Mouse (Mus musculus) liver, postnatal 0 days (tissue): ENCODE measurements around the gene 1810013L24Rik. TPM values are rescaled to one million over a fixed set of nuclear protein-coding genes. Genes with fewer than 3 reads are reported as not detected.
"Not testable (repeated sequence)": the region's sequence is repeated elsewhere in the genome, so short reads cannot be mapped to it uniquely, and the experiment has no call there.

Source experiments
- ATAC-seq: fragments of 200-750 bp; cut with Nextera tagmentation; 2 replicates; pipeline ENCODE4 v1.8.0; 2017; ENCODE audit warnings: mild to moderate bottlenecking, moderate library complexity
- DNase-seq: peaks from one replicate; pipeline ENCODE4 v3.0.0-alpha.2; 2016
- H3K27ac ChIP-seq: fragments of 300-500 bp; sonication (generic); 2 replicates; pipeline ENCODE4 v1.5.1; 2014; ENCODE audit warnings: antibody characterized with exemption, moderate library complexity, mild to moderate bottlenecking, low read depth
- H3K27me3 ChIP-seq: fragments of 300-500 bp; sonication (generic); 2 replicates; pipeline ENCODE4 v1.6.1; 2014; ENCODE audit warnings: low read length, control low read depth, mixed read lengths; ENCODE audit not compliant: insufficient read depth
- H3K36me3 ChIP-seq: fragments of 300-500 bp; sonication (generic); replicated peaks from 2 replicates; pipeline ENCODE4 v1.6.1; 2014; ENCODE audit warnings: mild to moderate bottlenecking, control low read depth, low read length, moderate library complexity, mixed read lengths; ENCODE audit not compliant: insufficient read depth
- H3K4me1 ChIP-seq: fragments of 300-500 bp; sonication (generic); 2 replicates; pipeline ENCODE4 v1.6.1; 2014; ENCODE audit warnings: antibody characterized with exemption, mild to moderate bottlenecking, control low read depth; ENCODE audit not compliant: insufficient read depth
- H3K4me2 ChIP-seq: fragments of 300-500 bp; sonication (generic); 2 replicates; pipeline ENCODE4 v1.6.1; 2014; ENCODE audit warnings: low read depth, mild to moderate bottlenecking, low read length, moderate library complexity, mixed read lengths
- H3K4me3 ChIP-seq: fragments of 300-500 bp; sonication (generic); 2 replicates; pipeline ENCODE4 v1.5.1; 2014; ENCODE audit warnings: low read depth, low read length
- H3K9ac ChIP-seq: fragments of 300-500 bp; sonication (generic); replicated peaks from 2 replicates; pipeline ENCODE4 v1.6.1; 2014; ENCODE audit warnings: mild to moderate bottlenecking, moderate library complexity
- H3K9me3 ChIP-seq: fragments of 300-500 bp; sonication (generic); 2 replicates; pipeline ENCODE4 v1.6.1; 2016; ENCODE audit warnings: mild to moderate bottlenecking, control low read depth, low read length, mixed read lengths
- CTCF ChIP-seq: sonication (generic); IDR thresholded peaks from 2 replicates; pipeline ENCODE4 v1.5.1; 2016; ENCODE audit warnings: antibody characterized with exemption, low read depth
- EP300 ChIP-seq: IDR thresholded peaks from 2 replicates; pipeline ENCODE4 v1.6.1; 2016; ENCODE audit warnings: antibody characterized with exemption, low read depth, mild to moderate bottlenecking
- WGBS: fragments of 180-500 bp; shearing (Covaris S2); extraction: QIAGEN DNeasy Blood & Tissue Kit; methylation state at CpG from one replicate; pipeline ENCODE4 v1.1.7; 2014; ENCODE audit not compliant: insufficient replicate concordance; 5-methylcytosine and 5-hydroxymethylcytosine counted together
- polyA plus RNA-seq: library from polyadenylated mRNA; unstranded; fragments of >200 nt; fragmentation: Nextera tagmentation; extraction: Ambion mirVana; gene quantifications from 2 replicates; pipeline ENCODE4 v1.2.1, GENCODE M21; 2015

1810013L24Rik gene
- polyA plus RNA-seq, 1 experiment from 2014 or later: 7.1 TPM

DNA sequence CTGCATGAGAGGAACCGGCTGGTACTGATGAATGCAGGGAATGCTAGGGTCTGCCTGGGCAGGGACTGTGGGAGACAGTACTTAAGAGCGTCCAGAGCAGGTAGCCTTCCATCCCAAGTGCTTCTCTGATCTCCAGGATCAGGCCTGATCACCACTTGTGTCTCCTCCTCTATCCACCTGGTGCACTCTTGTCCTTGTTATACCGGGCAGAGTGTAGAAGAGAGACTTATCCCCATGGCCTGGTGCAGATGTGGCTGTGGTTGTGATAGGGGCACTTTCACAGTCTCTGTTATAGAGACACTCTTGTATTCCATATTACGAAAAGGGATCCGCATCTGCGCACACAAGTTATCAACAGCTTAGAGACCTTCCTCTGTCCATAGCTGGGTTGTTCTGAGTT lies 41.5 kb downstream of the 1810013L24Rik start:
- H3K4me3 ChIP-seq: no peak overlapping the region
- WGBS: 80% methylated on average over 6 of the region's 6 CpGs
- DNase-seq (no peak), ATAC-seq (no peak)
- H3K27me3 ChIP-seq: no peaks in the 10 kb centered on the region
- no peak for TF ChIP-seq EP300
- TF ChIP-seq CTCF: no peak
- H3K4me2 ChIP-seq: no peak overlapping the region
- H3K4me1 ChIP-seq: no peaks in the 10 kb centered on the region
- no peaks in the 10 kb centered on the region for H3K9me3 ChIP-seq
- H3K36me3 ChIP-seq: no peaks in the 10 kb centered on the region
- no peak overlapping the region for H3K27ac ChIP-seq
- no peak overlapping the region for H3K9ac ChIP-seq

DNA sequence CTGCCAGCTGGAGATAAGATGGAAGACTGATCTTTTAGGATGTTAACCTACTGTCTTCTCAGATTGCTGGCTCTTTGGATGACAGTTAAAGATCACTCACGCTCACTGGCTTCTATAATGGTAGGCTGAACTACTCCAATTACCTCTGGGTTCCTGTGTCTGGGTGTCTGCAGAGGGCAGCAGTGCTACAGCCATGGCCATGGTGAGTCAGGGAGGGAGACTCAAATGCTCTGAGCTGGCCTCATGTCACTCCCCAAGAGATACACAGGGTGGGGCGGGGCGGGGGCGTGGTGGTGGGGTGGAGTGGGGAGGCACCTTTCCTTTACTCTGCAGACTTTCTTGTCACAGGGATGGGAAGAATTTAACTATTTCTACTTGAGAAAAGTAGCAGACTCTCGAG lies 42.1 kb downstream of the 1810013L24Rik start:
- Histone ChIP-seq H3K27me3 (no peaks in the 10 kb centered on the region), H3K9ac (no peak overlapping the region), H3K4me1 (no peaks in the 10 kb centered on the region), H3K4me2 (no peak overlapping the region), H3K9me3 (no peaks in the 10 kb centered on the region), H3K27ac (no peak overlapping the region), H3K4me3 (no peak overlapping the region), H3K36me3 (no peaks in the 10 kb centered on the region)
- no peak for ATAC-seq
- 40% methylated on average over 5 of the region's 5 CpGs for WGBS
- DNase-seq: no peak
- TF ChIP-seq CTCF (peak; percentile 30), EP300 (no peak)

DNA sequence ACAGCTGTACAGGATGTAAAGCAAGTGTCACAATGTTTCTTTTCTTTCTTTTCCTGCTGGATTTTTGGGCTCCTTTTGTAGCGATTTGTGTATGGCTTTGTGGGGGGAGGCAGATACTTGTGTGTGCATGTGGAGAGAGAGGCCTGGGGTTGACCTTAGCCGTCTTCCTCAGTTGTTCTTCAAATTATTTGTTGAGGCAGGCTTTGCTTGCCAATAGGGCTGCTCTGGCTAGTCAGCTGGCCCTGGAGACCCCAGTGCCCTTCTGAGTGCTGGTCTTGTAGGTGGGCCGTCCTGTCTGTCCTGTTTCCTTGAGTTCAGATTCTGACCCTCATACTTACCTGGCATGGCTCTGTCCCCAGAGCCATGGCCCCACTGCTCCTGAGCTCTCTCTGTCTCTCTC lies 42.6 kb downstream of the 1810013L24Rik start:
- H3K4me2 ChIP-seq: no peak overlapping the region
- H3K27me3 ChIP-seq: no peaks in the 10 kb centered on the region

DNA sequence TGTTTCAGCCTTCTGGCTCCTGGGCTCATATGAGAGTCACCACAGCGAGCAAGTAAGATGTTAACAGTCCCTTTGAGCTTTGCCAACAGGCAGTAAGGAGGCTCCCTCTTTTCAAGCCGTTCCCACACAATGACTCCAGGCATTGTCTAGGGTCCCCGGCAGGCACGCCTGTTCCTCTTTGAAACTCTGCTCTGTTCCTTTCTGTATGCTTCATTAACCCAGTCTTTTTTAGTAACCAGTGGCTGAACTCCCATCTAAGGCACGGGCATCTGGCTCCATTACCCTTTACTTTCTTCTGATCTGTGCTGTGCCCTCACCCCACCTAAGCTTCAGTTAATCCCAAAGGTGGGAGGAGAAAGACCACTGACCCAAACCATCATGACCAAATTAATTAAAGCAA lies 50.2 kb downstream of the 1810013L24Rik start:
- WGBS: 76% methylated on average over 5 of the region's 5 CpGs
- H3K4me3 ChIP-seq: no peak overlapping the region
- no peaks in the 10 kb centered on the region for H3K9me3 ChIP-seq
- H3K9ac ChIP-seq: no peak overlapping the region
- no peak overlapping the region for H3K27ac ChIP-seq
- TF ChIP-seq EP300: no peak
- TF ChIP-seq CTCF: no peak
- DNase-seq (no peak), ATAC-seq (no peak)
- H3K4me1 ChIP-seq: no peaks in the 10 kb centered on the region
- no peaks in the 10 kb centered on the region for H3K36me3 ChIP-seq
- H3K27me3 ChIP-seq: no peaks in the 10 kb centered on the region
- no peak overlapping the region for H3K4me2 ChIP-seq

More for the DNA sequence above, 42.6 kb downstream of the 1810013L24Rik start:
- no peak for TF ChIP-seq CTCF
- no peak for TF ChIP-seq EP300
- WGBS: 70% methylated on average over 3 of the region's 3 CpGs
- H3K27ac ChIP-seq: no peak overlapping the region
- no peaks in the 10 kb centered on the region for H3K9me3 ChIP-seq
- ATAC-seq (no peak), DNase-seq (no peak)
- H3K4me1 ChIP-seq: no peaks in the 10 kb centered on the region
- no peaks in the 10 kb centered on the region for H3K36me3 ChIP-seq
- H3K9ac ChIP-seq: no peak overlapping the region
- no peak overlapping the region for H3K4me3 ChIP-seq

DNA sequence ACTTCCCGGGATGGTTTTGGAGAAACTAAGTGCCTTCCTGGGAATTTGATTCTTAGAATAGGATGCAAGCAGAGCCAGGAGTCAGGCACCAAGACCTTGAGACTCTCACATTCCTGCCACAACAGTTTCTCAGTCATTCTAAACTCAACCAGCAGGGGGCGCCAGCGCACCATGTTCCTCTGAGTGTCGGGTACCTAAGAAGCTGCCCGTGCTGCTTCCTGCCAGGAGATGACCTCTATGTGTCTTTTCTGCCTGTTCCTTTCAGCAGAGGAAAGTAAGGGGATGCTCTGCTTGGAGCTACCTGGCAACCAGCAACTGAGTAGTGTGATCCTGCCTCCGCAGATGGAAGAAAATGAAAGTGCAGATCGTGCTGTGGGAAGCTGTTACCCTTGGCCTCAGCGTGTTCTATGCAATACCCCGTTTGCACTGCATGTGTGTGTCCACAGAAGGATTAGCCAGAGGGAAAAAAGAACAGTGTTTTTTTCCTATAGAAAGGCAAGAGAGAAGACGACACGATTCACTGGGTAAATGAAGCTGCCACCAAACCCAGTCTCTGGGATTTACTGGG lies 53.9 kb downstream of the 1810013L24Rik start:
- Histone ChIP-seq H3K9ac (no peak overlapping the region), H3K4me3 (no peak overlapping the region), H3K27ac (no peak overlapping the region), H3K36me3 (no peaks in the 10 kb centered on the region), H3K9me3 (no peaks in the 10 kb centered on the region), H3K4me2 (peak overlapping the region; percentile 57), H3K27me3 (no peaks in the 10 kb centered on the region), H3K4me1 (no peaks in the 10 kb centered on the region)
- 45% methylated on average over 11 of the region's 11 CpGs for WGBS
- TF ChIP-seq CTCF (peak; percentile 92), EP300 (no peak)
- DNase-seq: peak; percentile 84
- ATAC-seq: no peak

DNA sequence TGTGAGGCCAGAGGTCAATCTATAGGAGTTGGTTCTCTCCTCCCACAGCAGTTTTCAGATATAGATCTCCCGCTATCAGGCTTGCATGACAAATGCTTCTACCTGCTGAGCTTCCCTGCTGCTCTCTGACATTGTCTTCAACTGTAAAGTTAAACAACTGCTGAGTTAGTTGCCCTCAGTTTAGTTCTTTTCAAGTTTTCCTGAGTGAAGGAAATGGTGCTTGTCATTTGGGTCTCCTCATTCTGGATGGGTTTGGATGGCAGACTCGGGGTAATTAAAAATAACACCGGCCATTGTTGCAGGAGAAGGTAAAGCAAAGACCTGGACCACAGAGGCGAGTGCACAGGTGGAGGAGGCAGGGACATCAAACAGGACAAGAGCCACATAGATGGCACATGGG lies 64.3 kb downstream of the 1810013L24Rik start:
- not testable (repeated sequence) for H3K4me2 ChIP-seq, H3K27ac ChIP-seq, H3K4me1 ChIP-seq, ATAC-seq, H3K27me3 ChIP-seq, DNase-seq, H3K9ac ChIP-seq, H3K9me3 ChIP-seq, H3K4me3 ChIP-seq, H3K36me3 ChIP-seq
- WGBS: 44% methylated on average over 4 of the region's 4 CpGs

DNA sequence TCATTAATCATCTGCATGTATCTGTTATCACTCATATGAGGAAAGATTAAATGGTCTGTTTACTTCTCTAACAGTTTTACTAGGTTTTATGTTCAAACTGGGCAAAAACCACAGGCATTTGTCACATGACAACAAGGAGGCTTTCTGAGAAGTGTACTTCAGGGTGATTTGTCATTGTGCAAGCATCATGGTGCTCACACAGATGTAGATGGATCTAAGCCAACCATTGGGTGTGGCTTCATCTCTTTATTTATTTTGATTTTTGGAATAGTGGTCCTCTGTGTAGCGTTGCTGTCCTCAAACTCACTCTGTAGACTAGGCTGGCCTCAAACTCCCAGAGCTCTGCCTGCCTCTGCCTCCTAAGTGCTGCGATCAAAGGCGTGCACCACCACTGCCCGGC lies 65.4 kb downstream of the 1810013L24Rik start:
- H3K4me3 ChIP-seq: no peak overlapping the region
- no peaks in the 10 kb centered on the region for H3K4me1 ChIP-seq
- no peaks in the 10 kb centered on the region for H3K9me3 ChIP-seq
- WGBS: 86% methylated on average over 4 of the region's 4 CpGs
- no peak overlapping the region for H3K4me2 ChIP-seq
- no peak overlapping the region for H3K27ac ChIP-seq
- H3K36me3 ChIP-seq: no peaks in the 10 kb centered on the region
- H3K9ac ChIP-seq: no peak overlapping the region
- TF ChIP-seq EP300 (no peak), CTCF (no peak)
- no peak for ATAC-seq
- DNase-seq: no peak
- no peaks in the 10 kb centered on the region for H3K27me3 ChIP-seq

DNA sequence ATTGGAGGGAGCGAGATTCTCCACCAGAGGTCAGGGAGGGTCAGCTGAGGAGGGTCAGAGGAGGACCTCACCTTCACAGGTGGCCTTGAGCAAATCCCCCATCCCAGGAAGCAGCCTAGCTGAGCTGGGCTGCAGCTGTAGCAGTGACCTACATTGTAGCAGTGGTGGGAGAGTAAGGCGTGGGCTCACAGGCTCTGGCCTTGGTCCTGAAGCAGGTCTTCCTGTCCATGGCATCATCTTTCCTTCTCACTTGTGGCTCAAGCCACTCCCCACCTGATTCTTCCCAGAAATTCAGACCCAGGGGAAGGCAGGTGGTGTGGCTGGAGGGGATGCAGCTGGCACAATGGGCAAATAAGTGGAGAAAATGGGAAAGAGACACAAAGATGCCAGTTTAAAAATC lies 76.2 kb downstream of the 1810013L24Rik start:
- H3K9ac ChIP-seq, H3K27ac ChIP-seq, H3K4me2 ChIP-seq, ATAC-seq, H3K27me3 ChIP-seq, DNase-seq, H3K4me1 ChIP-seq, H3K9me3 ChIP-seq, H3K4me3 ChIP-seq, H3K36me3 ChIP-seq: not testable (repeated sequence)
- 21% methylated on average over 2 of the region's 2 CpGs for WGBS
